Mouse (Mus musculus) kidney, adult 10 weeks (tissue): ENCODE data around the gene 4930467E23Rik. TPM values are rescaled to one million over a fixed set of nuclear protein-coding genes. Genes with fewer than 3 reads are reported as not detected.

Experiments
- polyA plus RNA-seq: library from polyadenylated mRNA; stranded (reverse); fragments of 350-450 nt; fragmentation: Illumina TruSeq; extraction: RNeasy Lipid Tissue Mini Kit (QIAGEN cat#74804); gene quantifications from one replicate; pipeline ENCODE4 v1.2.3, GENCODE M21; 2014; ENCODE audit warnings: low read depth, low replicate concordance

Gene 4930467E23Rik
- not detected for polyA plus RNA-seq

GRCm38 (mm10) chr8:19729276-19729675 lies at the start of gene 4930467E23Rik:
Gene 4930467E23Rik, plus strand, starts transcription at chr8:19729576.

Other genes with a start within 250 kb of the 4930467E23Rik start
- not detected for gene Defb7, start 234.5 kb upstream of the 4930467E23Rik start, polyA plus RNA-seq
- not detected for gene Gm31371, start 173.8 kb downstream of the 4930467E23Rik start, polyA plus RNA-seq